In genomic region chr2:75883543-75883942, GRCm38 (mm10) we compare ENCODE assay signal across 7 mouse cellular contexts. TPM values are rescaled to one million over a fixed set of nuclear protein-coding genes. Genes with fewer than 3 reads are reported as not detected.
DNase-seq lines count a peak whose midpoint lies in the region; ATAC-seq and TF ChIP-seq lines count a peak whose summit lies in the region.

No protein-coding gene starts in this region.

- no peaks in the 10 kb centered on the region for H3K36me3 ChIP-seq in kidney, postnatal 0 days (ENCODE audit: insufficient read depth, low read length)

- no peak for ATAC-seq in kidney, postnatal 0 days (replicated peaks; ENCODE audit: low FRiP score, low read depth)

- peak; percentile 85 for DNase-seq in 3T3-L1 (ENCODE audit: low read depth, low spot score)
- DNase-seq in A20 (ENCODE audit: low read depth, low spot score) = peak; percentile 68
- DNase-seq in adrenal gland, postnatal 14 days = peak; percentile 87
- peak; percentile 77 for DNase-seq in embryo, embryonic 11 days
- peak; percentile 83 for DNase-seq in kidney, postnatal 0 days (ENCODE audit: low spot score)
- DNase-seq in lung, adult 18-20 months = peak; percentile 29 to 56
- DNase-seq in right cerebral cortex, postnatal 25 days = peak; percentile 23

- H3K27me3 ChIP-seq in kidney, postnatal 0 days (ENCODE audit: insufficient read depth, low read length) = no peaks in the 10 kb centered on the region

- H3K27ac ChIP-seq in kidney, postnatal 0 days = no peak overlapping the region

- TF ChIP-seq CTCF in kidney, postnatal 0 days (IDR thresholded peaks at IDR 0.05; ENCODE audit: low read depth) = peak; percentile 91

- H3K9me3 ChIP-seq in kidney, postnatal 0 days (replicated peaks; ENCODE audit: low read length) = no peaks in the 10 kb centered on the region

- H3K4me2 ChIP-seq in kidney, postnatal 0 days (ENCODE audit: low read length) = no peak overlapping the region

- 45% methylated on average over 1 of the region's 1 CpGs for WGBS in kidney, postnatal 0 days

- no peak overlapping the region for H3K4me3 ChIP-seq in kidney, postnatal 0 days (replicated peaks; ENCODE audit: low read depth, low read length)

- no peak overlapping the region for H3K9ac ChIP-seq in kidney, postnatal 0 days (ENCODE audit: low read depth, low read length)

- H3K4me1 ChIP-seq in kidney, postnatal 0 days (replicated peaks; ENCODE audit: insufficient read depth, low read length) = no peaks in the 10 kb centered on the region

RNA-seq across cellular contexts. Expression of gene Agps, which starts 51.6 kb away (rescaled TPM):
- 34.7 and 40.2 TPM in 2 replicates for total RNA-seq in adrenal gland, postnatal 14 days (2021)
- polyA plus RNA-seq in kidney, postnatal 0 days (2015; fragmentation: Nextera tagmentation; extraction: Ambion mirVana) = 22.7 and 25.6 TPM in 2 replicates

RNA-seq across cellular contexts. Expression of gene Ttc30b, which starts 54.8 kb away (rescaled TPM):
- 14.7 and 15.1 TPM in 2 replicates for total RNA-seq in adrenal gland, postnatal 14 days (2021)
- 14.1 and 14.5 TPM in 2 replicates for polyA plus RNA-seq in kidney, postnatal 0 days (2015; fragmentation: Nextera tagmentation; extraction: Ambion mirVana)

Comparison
In these comparisons a context has a peak if more than half of its experiments do, and no peak if none do; other contexts are left out.
1. DNase-seq: peak in every context shown above with its lines; median percentile 87 in adrenal gland, postnatal 14 days; 85 in 3T3-L1; 83 in kidney, postnatal 0 days; 77 in embryo, embryonic 11 days; 68 in A20; 42 in lung, adult 18-20 months; 23 in right cerebral cortex, postnatal 25 days.